Mouse (Mus musculus): ENCODE measurements around the gene Coq6. TPM values are rescaled to one million over a fixed set of nuclear protein-coding genes. Genes with fewer than 3 reads are reported as not detected.

Coq6 gene
- total RNA-seq, 2 experiments from 2014 or later, result 26.0 to 26.8 TPM

Other genes starting within 250 kb of the Coq6 start
- gene Dnal1, start 247.3 kb upstream of the Coq6 start, total RNA-seq (2021), result 10 to 100 TPM; 90.2 to 94.7 TPM
- gene Pnma1, start 213.2 kb upstream of the Coq6 start, total RNA-seq (2021), result 1 to 10 TPM; 4.2 to 6.9 TPM
- gene Elmsan1, start 142.8 kb upstream of the Coq6 start, total RNA-seq (2021), result 10 to 100 TPM; 18.2 to 19.8 TPM
- 10 to 100 TPM; 34.1 to 43.7 TPM for gene Ptgr2, start 76.4 kb upstream of the Coq6 start, total RNA-seq (2021)
- 10 to 100 TPM; 33.4 to 37.1 TPM for gene Zfp410, start 44.8 kb upstream of the Coq6 start, total RNA-seq (2021)
- gene Fam161b, start 176 bp downstream of the Coq6 start, total RNA-seq (2021), result 10 to 100 TPM; 11.9 to 14.8 TPM
- gene Entpd5, start 47.4 kb downstream of the Coq6 start, total RNA-seq (2021), result 10 to 100 TPM; 24.4 to 24.6 TPM
- 1 to 10 TPM; 6.5 to 9.7 TPM for gene Bbof1, start 47.4 kb downstream of the Coq6 start, total RNA-seq (2021)
- gene Rnf113a2, start 55.5 kb downstream of the Coq6 start, total RNA-seq (2021), result 10 to 100 TPM; 11.1 to 13.0 TPM
- gene Aldh6a1, start 89.3 kb downstream of the Coq6 start, total RNA-seq (2021), result 10 to 100 TPM; 51.2 to 54.9 TPM
- gene Lin52, start 89.8 kb downstream of the Coq6 start, total RNA-seq (2021), result 10 to 100 TPM; 25.2 to 25.7 TPM
- under 1 TPM; 0.26 to 0.35 TPM for gene Vsx2, start 208.1 kb downstream of the Coq6 start, total RNA-seq (2021)